Comparison of ENCODE assay signal across 11 mouse cellular contexts in genomic region chr2:27045979-27046770, GRCm38 (mm10). TPM values are rescaled to one million over a fixed set of nuclear protein-coding genes. Genes with fewer than 3 reads are reported as not detected.
DNase-seq lines count a peak whose midpoint lies in the region; TF ChIP-seq lines count a peak whose summit lies in the region.
"Had no signal": no experiment of that assay in that cellular context is flagged by ENCODE, and none has a peak within 500 bp of the region (broad histone marks: within the 10 kb centered on the region; RNA-seq: fewer than 3 reads in every experiment).

No protein-coding gene starts in this region.

- H3K4me1 ChIP-seq in lung, adult 2 months (ENCODE audit: control insufficient read depth, insufficient read depth, low read length): no peaks in the 10 kb centered on the region

- 0 out of 2 replicates have a peak, but pooled peaks have one; percentile 19 for TF ChIP-seq POLR2A in lung, adult 2 months (IDR thresholded peaks at IDR 0.05; ENCODE audit: borderline replicate concordance, extremely low read depth, low read depth, low read length)

- no peak overlapping the region for H3K4me3 ChIP-seq in lung, adult 2 months (replicated peaks; ENCODE audit: extremely low read depth, low read depth, low read length)
- H3K4me3 ChIP-seq: erythroblast, embryonic 14.5 days had no signal

- TF ChIP-seq CTCF in lung, adult 2 months (IDR thresholded peaks at IDR 0.05; ENCODE audit: insufficient read depth, low read length): no peak

- 65% methylated on average over 8 of the region's 8 CpGs for WGBS in lung, adult 2 months

- DNase-seq in adrenal gland, adult 2 months: peak; percentile 32
- DNase-seq in adrenal gland, adult 8-10 months: no peak
- DNase-seq in urinary bladder, postnatal 25 days (ENCODE audit: low spot score): peak; percentile 39
- no peak for DNase-seq in urinary bladder, postnatal 10 days (ENCODE audit: low spot score)
- no peak for DNase-seq in lung, adult 2 months
- no peak for DNase-seq in spleen, postnatal 36 days (ENCODE audit: low spot score in 2 of 2)
- no peak for DNase-seq in frontal cortex, postnatal 25 days (ENCODE audit: low spot score in 2 of 2)
- no peak for DNase-seq in frontal cortex, adult 2 months (ENCODE audit: extremely low spot score in 1 of 2, low spot score in 1 of 2)
- DNase-seq: cerebellum, adult 11 months had no signal

RNA-seq across cellular contexts. Expression of gene Slc2a6, which starts 18.4 kb away (rescaled TPM):
- under 1 TPM; 0.76 to 0.78 TPM for total RNA-seq in adrenal gland, adult 2 months (2021)
- 1.7 and 2.5 TPM in 2 replicates for polyA plus RNA-seq in adrenal gland, adult 2 months (2012; rRNA removed)
- 1 to 10 TPM in 2 of 4 experiments, under 1 TPM in 2; 0.87 to 1.2 (median 1.0) TPM for total RNA-seq in adrenal gland, adult 8-10 months (2022)
- polyA plus RNA-seq in lung, adult 2 months (2012; rRNA removed): 6.2 and 9.5 TPM in 2 replicates
- 35.2 and 39.0 TPM in 2 replicates for polyA plus RNA-seq in frontal cortex, adult 2 months (2012; rRNA removed)

RNA-seq across cellular contexts. Expression of gene Mymk, which starts 25.8 kb away (rescaled TPM):
- total RNA-seq in adrenal gland, adult 2 months (2021): not detected
- 0.08 TPM in 1 of 2 replicates, not detected in the other for polyA plus RNA-seq in adrenal gland, adult 2 months (2012; rRNA removed)
- total RNA-seq in adrenal gland, adult 8-10 months (2022): under 1 TPM in 1 of 4 experiments, not detected in 3; 0.20 TPM
- polyA plus RNA-seq in lung, adult 2 months (2012; rRNA removed): 0.19 and 0.32 TPM in 2 replicates
- polyA plus RNA-seq in frontal cortex, adult 2 months (2012; rRNA removed): 0.65 and 0.74 TPM in 2 replicates
- total RNA-seq: megakaryocyte, adult 5-6 weeks had no signal
- polyA plus RNA-seq: erythroblast, embryonic 14.5 days had no signal

RNA-seq across cellular contexts. Expression of gene Adamtsl2, which starts 33.0 kb away (rescaled TPM):
- 10 to 100 TPM; 24.8 to 25.4 TPM for total RNA-seq in adrenal gland, adult 2 months (2021)
- 20.9 and 28.5 TPM in 2 replicates for polyA plus RNA-seq in adrenal gland, adult 2 months (2012; rRNA removed)
- total RNA-seq in adrenal gland, adult 8-10 months (2022): 10 to 100 TPM; 14.3 to 24.8 (median 19.3) TPM
- 50.7 and 73.0 TPM in 2 replicates for polyA plus RNA-seq in lung, adult 2 months (2012; rRNA removed)
- 34.9 and 42.6 TPM in 2 replicates for polyA plus RNA-seq in frontal cortex, adult 2 months (2012; rRNA removed)
- total RNA-seq: megakaryocyte, adult 5-6 weeks had no signal
- polyA plus RNA-seq: erythroblast, embryonic 14.5 days had no signal

RNA-seq across cellular contexts. Expression of gene Cacfd1, which starts 36.4 kb away (rescaled TPM):
- 10 to 100 TPM; 40.2 to 52.4 TPM for total RNA-seq in adrenal gland, adult 2 months (2021)
- 80.1 and 109 TPM in 2 replicates for polyA plus RNA-seq in adrenal gland, adult 2 months (2012; rRNA removed)
- 10 to 100 TPM; 64.5 to 73.5 (median 66.9) TPM for total RNA-seq in adrenal gland, adult 8-10 months (2022)
- polyA plus RNA-seq in lung, adult 2 months (2012; rRNA removed): 43.7 and 49.2 TPM in 2 replicates
- 63.3 and 64.0 TPM in 2 replicates for polyA plus RNA-seq in frontal cortex, adult 2 months (2012; rRNA removed)

Comparison
In these comparisons a context has a peak if more than half of its experiments do, and no peak if none do; other contexts are left out.
1. DNase-seq: peak in adrenal gland, adult 2 months (single experiment) and urinary bladder, postnatal 25 days (single experiment); none in adrenal gland, adult 8-10 months (single experiment), urinary bladder, postnatal 10 days (single experiment), lung, adult 2 months (single experiment), spleen, postnatal 36 days (0 of 2), frontal cortex, postnatal 25 days (0 of 2) and frontal cortex, adult 2 months (0 of 2).